Mouse (Mus musculus) erythroblast, embryonic 14.5 days (primary cell): ENCODE data around the gene Fads3.

Experiments used
- GATA1 ChIP-seq: IDR thresholded peaks from 2 replicates; pipeline ENCODE4 v1.6.1; 2012; ENCODE audit warnings: low read length, inconsistent platforms, mixed read lengths
- TAL1 ChIP-seq: IDR thresholded peaks from 3 replicates; pipeline ENCODE4 v1.6.1; 2012; ENCODE audit warnings: low read length, inconsistent platforms, mixed read lengths

DNA sequence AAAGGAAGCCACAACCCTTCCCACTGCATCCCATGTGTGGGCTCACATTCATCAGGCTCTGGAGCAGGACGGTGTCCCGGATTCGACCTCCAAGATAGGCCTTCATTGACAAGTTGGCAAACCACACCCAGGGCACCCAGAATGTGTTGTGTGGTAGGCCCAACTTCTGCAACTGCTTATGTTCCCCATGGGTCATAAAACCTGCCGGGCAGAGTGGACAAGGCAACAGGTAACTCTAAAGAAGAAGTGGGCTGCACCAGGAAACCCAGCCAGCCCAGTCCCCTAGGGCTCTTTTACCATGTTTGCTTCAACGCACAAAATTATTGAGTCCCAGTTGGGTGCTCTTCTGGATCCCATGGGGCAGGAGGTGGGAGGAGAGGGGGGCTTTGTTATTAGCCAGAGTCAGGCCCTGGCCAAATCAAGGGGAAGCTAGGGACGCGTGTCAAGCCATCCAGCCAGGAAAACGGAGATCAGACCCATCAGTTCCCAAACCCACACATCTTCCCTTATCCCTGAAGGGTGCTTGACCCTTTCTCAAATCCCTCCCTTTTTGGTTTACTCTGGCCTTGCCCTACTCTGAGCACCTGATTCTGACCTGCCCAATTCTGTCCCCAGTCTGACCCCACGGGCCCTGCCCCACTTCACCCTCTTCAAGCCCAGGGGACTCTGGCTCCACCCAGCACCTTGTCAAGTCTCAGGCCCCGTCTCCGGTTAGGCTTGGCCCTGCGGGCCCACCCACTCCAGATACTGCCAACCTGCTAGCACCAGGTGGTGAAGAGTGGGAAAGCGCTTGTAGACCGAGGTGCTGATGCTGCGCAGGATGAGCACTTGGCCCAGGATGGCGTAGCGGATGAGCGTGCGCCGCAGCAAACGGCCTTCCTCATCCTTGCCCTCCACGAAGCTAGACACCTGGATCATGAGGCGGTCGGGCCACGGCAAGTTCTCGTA lies 49.1 kb upstream of the Fads3 start:
- no peak for TF ChIP-seq GATA1
- no peak for TF ChIP-seq TAL1
